Mouse (Mus musculus) kidney, postnatal 0 days (tissue): ENCODE results near the gene H3f3b. TPM values are rescaled to one million over a fixed set of nuclear protein-coding genes. Genes with fewer than 3 reads are reported as not detected.

Experiments
- ATAC-seq: fragments of 200-750 bp; cut with Nextera tagmentation; replicated peaks from 2 replicates; pipeline ENCODE4 v1.8.0; 2017; ENCODE audit warnings: low read depth, moderate number of reproducible peaks, moderate TSS enrichment, moderate library complexity; ENCODE audit not compliant: low FRiP score
- DNase-seq: peaks from one replicate; pipeline ENCODE4 v3.0.0-alpha.2; 2016; ENCODE audit warnings: low spot score
- H3K27ac ChIP-seq: fragments of 300-500 bp; sonication (generic); 2 replicates; pipeline ENCODE4 v1.5.1; 2014; ENCODE audit warnings: mild to moderate bottlenecking
- H3K27me3 ChIP-seq: fragments of 300-500 bp; sonication (generic); 2 replicates; pipeline ENCODE4 v1.6.1; 2014; ENCODE audit warnings: low read length, mixed read lengths; ENCODE audit not compliant: insufficient read depth
- H3K36me3 ChIP-seq: fragments of 300-500 bp; sonication (generic); 2 replicates; pipeline ENCODE4 v1.6.1; 2014; ENCODE audit warnings: low read length, mixed read lengths; ENCODE audit not compliant: insufficient read depth
- H3K4me1 ChIP-seq: fragments of 300-500 bp; sonication (generic); replicated peaks from 2 replicates; pipeline ENCODE4 v1.6.1; 2014; ENCODE audit warnings: antibody characterized with exemption, low read length, mixed read lengths; ENCODE audit not compliant: insufficient read depth
- H3K4me2 ChIP-seq: fragments of 300-500 bp; sonication (generic); 2 replicates; pipeline ENCODE4 v1.6.1; 2014; ENCODE audit warnings: mild to moderate bottlenecking, low read length, moderate library complexity, mixed read lengths
- H3K4me3 ChIP-seq: fragments of 300-500 bp; sonication (generic); replicated peaks from 2 replicates; pipeline ENCODE4 v1.5.1; 2014; ENCODE audit warnings: low read depth, low read length
- H3K9ac ChIP-seq: fragments of 300-500 bp; sonication (generic); 2 replicates; pipeline ENCODE4 v1.6.1; 2014; ENCODE audit warnings: low read depth, low read length
- H3K9me3 ChIP-seq: fragments of 300-500 bp; sonication (generic); replicated peaks from 2 replicates; pipeline ENCODE4 v1.6.1; 2016; ENCODE audit warnings: low read length, inconsistent platforms, mixed read lengths
- CTCF ChIP-seq: IDR thresholded peaks from 2 replicates; pipeline ENCODE4 v1.5.1; 2016; ENCODE audit warnings: antibody characterized with exemption, low read depth, mild to moderate bottlenecking, moderate library complexity
- WGBS: fragments of 180-500 bp; shearing (Covaris S2); extraction: QIAGEN DNeasy Blood & Tissue Kit; methylation state at CpG from one replicate; pipeline ENCODE4 v1.1.7; 2014; 5-methylcytosine and 5-hydroxymethylcytosine counted together
- polyA plus RNA-seq: library from polyadenylated mRNA; unstranded; fragments of >200 nt; fragmentation: Nextera tagmentation; extraction: Ambion mirVana; gene quantifications from 2 replicates; pipeline ENCODE4 v1.2.1, GENCODE M21; 2015

Gene H3f3b
- polyA plus RNA-seq, 1 experiment from 2014 or later, result 1,980 TPM

DNA sequence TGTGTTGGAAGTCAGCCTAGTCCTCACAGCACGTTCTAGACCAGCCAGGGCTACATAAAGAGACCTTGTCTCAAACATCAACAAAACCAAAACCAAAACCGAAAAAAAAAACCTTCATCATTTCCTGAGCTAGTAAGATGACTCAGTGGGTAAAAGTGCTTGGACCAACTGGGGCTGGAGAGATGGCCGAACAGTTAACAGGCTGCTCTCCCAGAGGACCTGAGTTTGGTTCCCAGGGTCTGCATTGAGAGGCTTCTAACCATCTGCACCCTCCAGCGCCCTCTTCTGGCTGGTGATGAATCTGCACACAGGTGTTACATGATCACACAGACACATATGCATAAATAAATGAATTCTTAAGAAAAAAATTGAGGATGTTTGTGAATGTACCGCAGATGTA, 43.7 kb upstream of the H3f3b start:
- Histone ChIP-seq H3K4me2 (no peak overlapping the region), H3K9ac (no peak overlapping the region), H3K36me3 (no peaks in the 10 kb centered on the region), H3K27ac (no peak overlapping the region), H3K27me3 (no peaks in the 10 kb centered on the region), H3K9me3 (no peaks in the 10 kb centered on the region), H3K4me3 (no peak overlapping the region), H3K4me1 (no peaks in the 10 kb centered on the region)
- WGBS, result 61% methylated on average over 5 of the region's 5 CpGs
- ATAC-seq, result no peak
- DNase-seq, result no peak
- peak; percentile 56 for TF ChIP-seq CTCF

DNA sequence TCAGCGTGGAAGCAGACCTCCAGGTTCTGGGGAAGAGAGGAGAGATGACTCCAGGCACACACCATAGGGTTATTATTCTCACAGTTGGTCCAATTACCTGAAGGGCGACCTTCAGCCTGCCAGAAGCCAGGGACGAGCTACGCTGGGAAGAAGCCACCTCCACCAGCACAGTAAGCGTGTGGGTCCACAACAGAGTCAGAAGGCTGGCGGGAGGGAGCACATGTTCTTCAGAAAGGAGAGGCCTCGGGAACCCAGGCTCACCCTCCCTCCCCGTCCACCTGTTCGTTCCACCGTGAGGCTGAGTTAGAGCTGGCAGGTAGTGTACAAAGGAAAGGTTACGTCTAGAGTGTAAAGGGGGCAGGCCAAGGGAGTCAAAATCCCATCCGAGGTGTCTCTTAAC, 37.6 kb upstream of the H3f3b start:
- no peaks in the 10 kb centered on the region for H3K9me3 ChIP-seq
- H3K4me1 ChIP-seq, result no peaks in the 10 kb centered on the region
- no peak overlapping the region for H3K4me3 ChIP-seq
- no peaks in the 10 kb centered on the region for H3K27me3 ChIP-seq
- no peak overlapping the region for H3K27ac ChIP-seq
- no peak for TF ChIP-seq CTCF
- no peak for ATAC-seq
- H3K4me2 ChIP-seq, result no peak overlapping the region
- H3K9ac ChIP-seq, result no peak overlapping the region
- peaks cover 11% of the 10 kb centered on the region for H3K36me3 ChIP-seq
- 87% methylated on average over 12 of the region's 12 CpGs for WGBS
- DNase-seq, result no peak

- no peaks in the 10 kb centered on the region for H3K9me3 ChIP-seq
- H3K4me3 ChIP-seq, result no peak overlapping the region
- H3K27ac ChIP-seq, result no peak overlapping the region
- no peak for ATAC-seq
- WGBS, result 66% methylated on average over 23 of the region's 23 CpGs
- H3K4me2 ChIP-seq, result no peak overlapping the region
- no peak overlapping the region for H3K9ac ChIP-seq
- TF ChIP-seq CTCF, result no peak
- peaks cover 17% of the 10 kb centered on the region for H3K36me3 ChIP-seq
- H3K4me1 ChIP-seq, result no peaks in the 10 kb centered on the region
- DNase-seq, result no peak
- no peaks in the 10 kb centered on the region for H3K27me3 ChIP-seq
These were observed 36.6 kb upstream of the H3f3b start for GRCm38 (mm10) chr11:116064187-116064867.

DNA sequence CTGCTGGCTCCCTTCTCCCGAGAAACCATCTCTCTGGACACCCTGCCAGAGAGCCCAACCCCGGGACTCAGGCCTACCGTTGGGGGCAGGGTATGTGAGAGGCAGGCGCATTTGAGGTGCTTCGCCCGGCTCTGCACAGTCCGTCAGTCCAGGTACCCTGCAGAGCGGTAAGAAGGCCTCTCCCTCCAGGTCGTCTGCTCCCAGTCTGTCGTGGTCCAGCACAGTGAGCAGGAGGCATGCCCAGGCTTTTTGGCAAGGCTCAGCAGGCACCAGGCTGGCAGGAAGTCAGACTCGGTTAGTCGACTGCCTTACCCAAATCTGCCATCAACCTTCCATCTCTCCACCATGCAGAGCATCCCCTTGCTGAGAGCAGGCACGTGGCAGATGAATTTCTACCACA, 35.8 kb upstream of the H3f3b start:
- Histone ChIP-seq H3K4me1 (no peaks in the 10 kb centered on the region), H3K4me2 (no peak overlapping the region), H3K4me3 (no peak overlapping the region), H3K9ac (no peak overlapping the region), H3K27me3 (no peaks in the 10 kb centered on the region), H3K27ac (no peak overlapping the region), H3K36me3 (peaks cover 25% of the 10 kb centered on the region), H3K9me3 (no peaks in the 10 kb centered on the region)
- ATAC-seq (no peak), DNase-seq (no peak)
- WGBS, result 62% methylated on average over 13 of the region's 13 CpGs
- no peak for TF ChIP-seq CTCF

GRCm38 (mm10) chr11:116062521-116062920, 34.8 kb upstream of the H3f3b start:
- Histone ChIP-seq H3K4me2 (no peak overlapping the region), H3K27me3 (no peaks in the 10 kb centered on the region), H3K36me3 (peaks cover 35% of the 10 kb centered on the region), H3K9me3 (no peaks in the 10 kb centered on the region), H3K9ac (no peak overlapping the region), H3K27ac (no peak overlapping the region), H3K4me1 (no peaks in the 10 kb centered on the region), H3K4me3 (no peak overlapping the region)
- ATAC-seq, result no peak
- no peak for TF ChIP-seq CTCF
- no peak for DNase-seq
- WGBS, result 73% methylated on average over 8 of the region's 8 CpGs

- Histone ChIP-seq H3K36me3 (peaks cover 42% of the 10 kb centered on the region), H3K27me3 (no peaks in the 10 kb centered on the region), H3K4me2 (no peak overlapping the region), H3K4me1 (no peaks in the 10 kb centered on the region), H3K4me3 (no peak overlapping the region), H3K9ac (no peak overlapping the region), H3K9me3 (no peaks in the 10 kb centered on the region), H3K27ac (no peak overlapping the region)
- ATAC-seq (no peak), DNase-seq (no peak)
- no peak for TF ChIP-seq CTCF
- WGBS, result 82% methylated on average over 13 of the region's 13 CpGs
These were observed 34.1 kb upstream of the H3f3b start for GRCm38 (mm10) chr11:116061641-116062415.
